Mouse (Mus musculus): ENCODE measurements around the gene Anapc2. TPM values are rescaled to one million over a fixed set of nuclear protein-coding genes. Genes with fewer than 3 reads are reported as not detected.
A peak's percentile ranks its signal among the peaks of the same experiment; 100 is the strongest.

Gene Anapc2
- total and polyA plus RNA-seq, 3 experiments: 9.8 to 67.0 TPM; not detected in 1

- TF ChIP-seq NRF1 (IDR thresholded peaks at IDR 0.05; ENCODE audit: insufficient read depth, low read depth, low read length, poor library complexity, severe bottlenecking): peak; percentile 95
- no peak for TF ChIP-seq CHD2 (IDR thresholded peaks at IDR 0.05; ENCODE audit: low read length)
- TF ChIP-seq EP300 (IDR thresholded peaks at IDR 0.05; ENCODE audit: low read depth in 1 of 2, low read length in 2 of 2): 0 out of 4 replicates have a peak, but pooled peaks of 1 of the 2 experiments have one; percentile 2
- peak; percentile 88 for TF ChIP-seq NELFE (IDR thresholded peaks at IDR 0.05; ENCODE audit: low read depth, low read length)
These were observed 60.2 kb downstream of the Anapc2 start, which contains the start of gene Man1b1 (continued) for GRCm38 (mm10) chr2:25332286-25333160.

DNA sequence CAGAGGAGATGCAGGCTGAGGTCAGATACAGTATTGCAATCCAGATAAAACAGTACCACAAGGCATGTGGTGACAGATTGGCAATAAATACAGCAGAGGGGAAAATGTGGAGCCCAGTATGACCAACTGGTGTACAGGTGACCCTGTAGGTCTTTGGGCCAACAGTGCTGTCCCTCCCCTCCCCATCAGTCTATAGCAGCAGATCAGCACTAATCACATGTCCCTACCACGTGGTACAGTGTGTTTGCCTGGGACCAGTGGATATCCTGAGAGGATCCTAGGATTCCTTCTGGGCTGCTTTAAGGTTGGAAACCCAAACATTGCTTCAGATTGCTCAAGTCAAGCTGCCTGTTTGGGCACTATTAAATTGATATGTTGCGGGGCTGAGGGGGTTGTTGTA lies 61.3 kb downstream of the Anapc2 start:
- Histone ChIP-seq H3K27ac (ENCODE audit: control insufficient read depth, low read depth, low read length) (no peak overlapping the region), H3K79me2 (ENCODE audit: control insufficient read depth, insufficient read depth, low read length, poor library complexity) (peaks cover 22% of the 10 kb centered on the region), H3K4me1 (ENCODE audit: control insufficient read depth in 1 of 2, insufficient read depth in 2 of 2, low read length in 2 of 2) (peaks cover 3 to 15% of the 10 kb centered on the region in 2 experiments; a peak in 3 of 4 replicates), H3K9me3 (replicated peaks; ENCODE audit: insufficient read depth, low read length) (no peaks in the 10 kb centered on the region), H3K36me3 (ENCODE audit: control insufficient read depth in 1 of 2, insufficient read depth in 2 of 2, low read length in 2 of 2) (peaks cover 8 to 15% of the 10 kb centered on the region in 2 experiments), H3K27me3 (ENCODE audit: control insufficient read depth in 1 of 2, insufficient read depth in 2 of 2, low read length in 2 of 2) (no peaks in the 10 kb centered on the region), H3K9ac (ENCODE audit: control insufficient read depth, low read depth, low read length, poor library complexity, severe bottlenecking) (peak overlapping the region; percentile 86), H3K4me3 (ENCODE audit: control insufficient read depth in 1 of 2, insufficient read depth in 1 of 2, low read depth in 2 of 2, low read length in 2 of 2) (peak overlapping the region; percentile 72 to 86)
- DNase-seq (ENCODE audit: low read depth, low spot score): no peak
- no peak for TF ChIP-seq POLR2AphosphoS2 (IDR thresholded peaks at IDR 0.05; ENCODE audit: low read length)
- peak; percentile 34; the same call in 1 of the 2 replicates for TF ChIP-seq USF1 (IDR thresholded peaks at IDR 0.05; ENCODE audit: low read depth, low read length)
- 0 out of 2 replicates have a peak, but pooled peaks have one; percentile 24 for TF ChIP-seq MAX (IDR thresholded peaks at IDR 0.05; ENCODE audit: low read length)

Other genes with a start within 250 kb of the Anapc2 start
Only the 30 nearest of the 34 such genes appear.
- not detected in 2 replicates for gene Entpd8, start 192.2 kb upstream of the Anapc2 start, total RNA-seq (2012; rRNA removed)
- gene Entpd8, start 192.2 kb upstream of the Anapc2 start, polyA plus RNA-seq (2012; ENCODE audit: insufficient read depth in 1 of 2, insufficient read length in 2 of 2, low read depth in 1 of 2, low replicate concordance in 2 of 2, missing spikeins in 1 of 2): not detected
- gene Noxa1, start 177.3 kb upstream of the Anapc2 start, total RNA-seq (2012; rRNA removed): 0.08 TPM in 1 of 2 replicates, not detected in the other
- under 1 TPM in 1 of 2 experiments, not detected in 1; 0.10 TPM for gene Noxa1, start 177.3 kb upstream of the Anapc2 start, polyA plus RNA-seq (2012; ENCODE audit: insufficient read depth in 1 of 2, insufficient read length in 2 of 2, low read depth in 1 of 2, low replicate concordance in 2 of 2, missing spikeins in 1 of 2)
- gene Nrarp, start 91.7 kb upstream of the Anapc2 start, total RNA-seq (2012; rRNA removed): 6.3 and 6.5 TPM in 2 replicates
- 10 to 100 TPM in 1 of 2 experiments, not detected in 1; 12.3 TPM for gene Nrarp, start 91.7 kb upstream of the Anapc2 start, polyA plus RNA-seq (2012; ENCODE audit: insufficient read depth in 1 of 2, insufficient read length in 2 of 2, low read depth in 1 of 2, low replicate concordance in 2 of 2, missing spikeins in 1 of 2)
- gene Tor4a, start 75.6 kb upstream of the Anapc2 start, total RNA-seq (2012; rRNA removed): 7.6 and 9.1 TPM in 2 replicates
- gene Tor4a, start 75.6 kb upstream of the Anapc2 start, polyA plus RNA-seq (2012; ENCODE audit: insufficient read depth in 1 of 2, insufficient read length in 2 of 2, low read depth in 1 of 2, low replicate concordance in 2 of 2, missing spikeins in 1 of 2): 10 to 100 TPM in 1 of 2 experiments, not detected in 1; 13.7 TPM
- gene Nelfb, start 61.0 kb upstream of the Anapc2 start, total RNA-seq (2012; rRNA removed): 62.9 and 63.1 TPM in 2 replicates
- 10 to 100 TPM in 1 of 2 experiments, not detected in 1; 83.5 TPM for gene Nelfb, start 61.0 kb upstream of the Anapc2 start, polyA plus RNA-seq (2012; ENCODE audit: insufficient read depth in 1 of 2, insufficient read length in 2 of 2, low read depth in 1 of 2, low replicate concordance in 2 of 2, missing spikeins in 1 of 2)
- gene Stpg3, start 57.8 kb upstream of the Anapc2 start, total RNA-seq (2012; rRNA removed): not detected in 2 replicates
- under 1 TPM in 1 of 2 experiments, not detected in 1; 0.07 TPM for gene Stpg3, start 57.8 kb upstream of the Anapc2 start, polyA plus RNA-seq (2012; ENCODE audit: insufficient read depth in 1 of 2, insufficient read length in 2 of 2, low read depth in 1 of 2, low replicate concordance in 2 of 2, missing spikeins in 1 of 2)
- 1.1 TPM in 1 of 2 replicates, not detected in the other for gene Fam166a, start 53.7 kb upstream of the Anapc2 start, total RNA-seq (2012; rRNA removed)
- 10 to 100 TPM in 1 of 2 experiments, not detected in 1; 15.6 TPM for gene Fam166a, start 53.7 kb upstream of the Anapc2 start, polyA plus RNA-seq (2012; ENCODE audit: insufficient read depth in 1 of 2, insufficient read length in 2 of 2, low read depth in 1 of 2, low replicate concordance in 2 of 2, missing spikeins in 1 of 2)
- gene Tubb4b, start 47.8 kb upstream of the Anapc2 start, total RNA-seq (2012; rRNA removed): 979 and 1,089 TPM in 2 replicates
- gene Tubb4b, start 47.8 kb upstream of the Anapc2 start, polyA plus RNA-seq (2012; ENCODE audit: insufficient read depth in 1 of 2, insufficient read length in 2 of 2, low read depth in 1 of 2, low replicate concordance in 2 of 2, missing spikeins in 1 of 2): 1,000 to 10,000 TPM in 1 of 2 experiments, 100 to 1,000 TPM in 1; 183 to 1,037 TPM
- gene Slc34a3, start 38.1 kb upstream of the Anapc2 start, total RNA-seq (2012; rRNA removed): 0.04 TPM in 1 of 2 replicates, not detected in the other
- gene Slc34a3, start 38.1 kb upstream of the Anapc2 start, polyA plus RNA-seq (2012; ENCODE audit: insufficient read depth in 1 of 2, insufficient read length in 2 of 2, low read depth in 1 of 2, low replicate concordance in 2 of 2, missing spikeins in 1 of 2): under 1 TPM in 1 of 2 experiments, not detected in 1; 0.03 TPM
- not detected in 2 replicates for gene Rnf224, start 35.7 kb upstream of the Anapc2 start, total RNA-seq (2012; rRNA removed)
- gene Rnf224, start 35.7 kb upstream of the Anapc2 start, polyA plus RNA-seq (2012; ENCODE audit: insufficient read depth in 1 of 2, insufficient read length in 2 of 2, low read depth in 1 of 2, low replicate concordance in 2 of 2, missing spikeins in 1 of 2): under 1 TPM in 1 of 2 experiments, not detected in 1; 0.10 TPM
- 6.0 and 7.4 TPM in 2 replicates for gene Rnf208, start 30.2 kb upstream of the Anapc2 start, total RNA-seq (2012; rRNA removed)
- 10 to 100 TPM in 1 of 2 experiments, not detected in 1; 21.8 TPM for gene Rnf208, start 30.2 kb upstream of the Anapc2 start, polyA plus RNA-seq (2012; ENCODE audit: insufficient read depth in 1 of 2, insufficient read length in 2 of 2, low read depth in 1 of 2, low replicate concordance in 2 of 2, missing spikeins in 1 of 2)
- 0.15 and 0.26 TPM in 2 replicates for gene Cysrt1, start 30.0 kb upstream of the Anapc2 start, total RNA-seq (2012; rRNA removed)
- under 1 TPM in 1 of 2 experiments, not detected in 1; 0.19 TPM for gene Cysrt1, start 30.0 kb upstream of the Anapc2 start, polyA plus RNA-seq (2012; ENCODE audit: insufficient read depth in 1 of 2, insufficient read length in 2 of 2, low read depth in 1 of 2, low replicate concordance in 2 of 2, missing spikeins in 1 of 2)
- 8.2 and 11.5 TPM in 2 replicates for gene AL732309.1, start 25.6 kb upstream of the Anapc2 start, total RNA-seq (2012; rRNA removed)
- 1 to 10 TPM in 1 of 2 experiments, not detected in 1; 4.8 TPM for gene AL732309.1, start 25.6 kb upstream of the Anapc2 start, polyA plus RNA-seq (2012; ENCODE audit: insufficient read depth in 1 of 2, insufficient read length in 2 of 2, low read depth in 1 of 2, low replicate concordance in 2 of 2, missing spikeins in 1 of 2)
- 8.1 and 8.4 TPM in 2 replicates for gene Tmem203, start 17.0 kb upstream of the Anapc2 start, total RNA-seq (2012; rRNA removed)
- gene Tmem203, start 17.0 kb upstream of the Anapc2 start, polyA plus RNA-seq (2012; ENCODE audit: insufficient read depth in 1 of 2, insufficient read length in 2 of 2, low read depth in 1 of 2, low replicate concordance in 2 of 2, missing spikeins in 1 of 2): 10 to 100 TPM in 1 of 2 experiments, not detected in 1; 17.0 TPM
- gene Tprn, start 9.9 kb upstream of the Anapc2 start, total RNA-seq (2012; rRNA removed): 26.1 and 32.9 TPM in 2 replicates
- 10 to 100 TPM in 1 of 2 experiments, not detected in 1; 50.8 TPM for gene Tprn, start 9.9 kb upstream of the Anapc2 start, polyA plus RNA-seq (2012; ENCODE audit: insufficient read depth in 1 of 2, insufficient read length in 2 of 2, low read depth in 1 of 2, low replicate concordance in 2 of 2, missing spikeins in 1 of 2)
- 194 and 226 TPM in 2 replicates for gene Ssna1, start within 50 bp of the Anapc2 start, total RNA-seq (2012; rRNA removed)
- gene Ssna1, start within 50 bp of the Anapc2 start, polyA plus RNA-seq (2012; ENCODE audit: insufficient read depth in 1 of 2, insufficient read length in 2 of 2, low read depth in 1 of 2, low replicate concordance in 2 of 2, missing spikeins in 1 of 2): 100 to 1,000 TPM in 1 of 2 experiments, not detected in 1; 158 TPM
- gene Tmem210, start 15.7 kb downstream of the Anapc2 start, total RNA-seq (2012; rRNA removed): not detected in 2 replicates
- not detected for gene Tmem210, start 15.7 kb downstream of the Anapc2 start, polyA plus RNA-seq (2012; ENCODE audit: insufficient read depth in 1 of 2, insufficient read length in 2 of 2, low read depth in 1 of 2, low replicate concordance in 2 of 2, missing spikeins in 1 of 2)
- gene Lrrc26, start 17.4 kb downstream of the Anapc2 start, total RNA-seq (2012; rRNA removed): not detected in 2 replicates
- gene Lrrc26, start 17.4 kb downstream of the Anapc2 start, polyA plus RNA-seq (2012; ENCODE audit: insufficient read depth in 1 of 2, insufficient read length in 2 of 2, low read depth in 1 of 2, low replicate concordance in 2 of 2, missing spikeins in 1 of 2): not detected
- not detected in 2 replicates for gene Grin1, start 46.7 kb downstream of the Anapc2 start, total RNA-seq (2012; rRNA removed)
- under 1 TPM in 1 of 2 experiments, not detected in 1; 0.07 TPM for gene Grin1, start 46.7 kb downstream of the Anapc2 start, polyA plus RNA-seq (2012; ENCODE audit: insufficient read depth in 1 of 2, insufficient read length in 2 of 2, low read depth in 1 of 2, low replicate concordance in 2 of 2, missing spikeins in 1 of 2)
- 37.7 and 49.6 TPM in 2 replicates for gene Man1b1, start 59.9 kb downstream of the Anapc2 start, total RNA-seq (2012; rRNA removed)
- gene Man1b1, start 59.9 kb downstream of the Anapc2 start, polyA plus RNA-seq (2012; ENCODE audit: insufficient read depth in 1 of 2, insufficient read length in 2 of 2, low read depth in 1 of 2, low replicate concordance in 2 of 2, missing spikeins in 1 of 2): 10 to 100 TPM in 1 of 2 experiments, not detected in 1; 50.1 TPM
- 24.0 and 25.9 TPM in 2 replicates for gene Dpp7, start 83.9 kb downstream of the Anapc2 start, total RNA-seq (2012; rRNA removed)
- 10 to 100 TPM in 1 of 2 experiments, not detected in 1; 24.6 TPM for gene Dpp7, start 83.9 kb downstream of the Anapc2 start, polyA plus RNA-seq (2012; ENCODE audit: insufficient read depth in 1 of 2, insufficient read length in 2 of 2, low read depth in 1 of 2, low replicate concordance in 2 of 2, missing spikeins in 1 of 2)
- gene Uap1l1, start 93.2 kb downstream of the Anapc2 start, total RNA-seq (2012; rRNA removed): 3.6 and 4.7 TPM in 2 replicates
- gene Uap1l1, start 93.2 kb downstream of the Anapc2 start, polyA plus RNA-seq (2012; ENCODE audit: insufficient read depth in 1 of 2, insufficient read length in 2 of 2, low read depth in 1 of 2, low replicate concordance in 2 of 2, missing spikeins in 1 of 2): 10 to 100 TPM in 1 of 2 experiments, not detected in 1; 12.6 TPM
- 39.7 and 51.9 TPM in 2 replicates for gene Sapcd2, start 99.8 kb downstream of the Anapc2 start, total RNA-seq (2012; rRNA removed)
- gene Sapcd2, start 99.8 kb downstream of the Anapc2 start, polyA plus RNA-seq (2012; ENCODE audit: insufficient read depth in 1 of 2, insufficient read length in 2 of 2, low read depth in 1 of 2, low replicate concordance in 2 of 2, missing spikeins in 1 of 2): 10 to 100 TPM in 1 of 2 experiments, not detected in 1; 58.2 TPM
- gene Entpd2, start 123.4 kb downstream of the Anapc2 start, total RNA-seq (2012; rRNA removed): not detected in 2 replicates
- gene Entpd2, start 123.4 kb downstream of the Anapc2 start, polyA plus RNA-seq (2012; ENCODE audit: insufficient read depth in 1 of 2, insufficient read length in 2 of 2, low read depth in 1 of 2, low replicate concordance in 2 of 2, missing spikeins in 1 of 2): not detected
- gene Npdc1, start 126.9 kb downstream of the Anapc2 start, total RNA-seq (2012; rRNA removed): not detected in 2 replicates
- not detected for gene Npdc1, start 126.9 kb downstream of the Anapc2 start, polyA plus RNA-seq (2012; ENCODE audit: insufficient read depth in 1 of 2, insufficient read length in 2 of 2, low read depth in 1 of 2, low replicate concordance in 2 of 2, missing spikeins in 1 of 2)
- 0.08 and 0.10 TPM in 2 replicates for gene Fut7, start 150.8 kb downstream of the Anapc2 start, total RNA-seq (2012; rRNA removed)
- under 1 TPM in 1 of 2 experiments, not detected in 1; 0.21 TPM for gene Fut7, start 150.8 kb downstream of the Anapc2 start, polyA plus RNA-seq (2012; ENCODE audit: insufficient read depth in 1 of 2, insufficient read length in 2 of 2, low read depth in 1 of 2, low replicate concordance in 2 of 2, missing spikeins in 1 of 2)
- 8.7 and 10.4 TPM in 2 replicates for gene Abca2, start 156.2 kb downstream of the Anapc2 start, total RNA-seq (2012; rRNA removed)
- gene Abca2, start 156.2 kb downstream of the Anapc2 start, polyA plus RNA-seq (2012; ENCODE audit: insufficient read depth in 1 of 2, insufficient read length in 2 of 2, low read depth in 1 of 2, low replicate concordance in 2 of 2, missing spikeins in 1 of 2): 10 to 100 TPM in 1 of 2 experiments, not detected in 1; 42.2 TPM
- 0.23 and 0.27 TPM in 2 replicates for gene Clic3, start 184.4 kb downstream of the Anapc2 start, total RNA-seq (2012; rRNA removed)
- under 1 TPM in 1 of 2 experiments, not detected in 1; 0.15 TPM for gene Clic3, start 184.4 kb downstream of the Anapc2 start, polyA plus RNA-seq (2012; ENCODE audit: insufficient read depth in 1 of 2, insufficient read length in 2 of 2, low read depth in 1 of 2, low replicate concordance in 2 of 2, missing spikeins in 1 of 2)
- 13.2 and 18.5 TPM in 2 replicates for gene Paxx, start 188.6 kb downstream of the Anapc2 start, total RNA-seq (2012; rRNA removed)
- gene Paxx, start 188.6 kb downstream of the Anapc2 start, polyA plus RNA-seq (2012; ENCODE audit: insufficient read depth in 1 of 2, insufficient read length in 2 of 2, low read depth in 1 of 2, low replicate concordance in 2 of 2, missing spikeins in 1 of 2): 10 to 100 TPM in 1 of 2 experiments, not detected in 1; 22.1 TPM
- gene Ptgds, start 197.6 kb downstream of the Anapc2 start, total RNA-seq (2012; rRNA removed): not detected in 2 replicates
- not detected for gene Ptgds, start 197.6 kb downstream of the Anapc2 start, polyA plus RNA-seq (2012; ENCODE audit: insufficient read depth in 1 of 2, insufficient read length in 2 of 2, low read depth in 1 of 2, low replicate concordance in 2 of 2, missing spikeins in 1 of 2)